Mouse (Mus musculus): Measurements from ENCODE around the gene Gm21972. TPM values are rescaled to one million over a fixed set of nuclear protein-coding genes. Genes with fewer than 3 reads are reported as not detected.
A peak's percentile ranks its signal among the peaks of the same experiment; 100 is the strongest.

Gene Gm21972
- total and polyA plus RNA-seq, 2 experiments from 2014 or later: 0.52 to 1.8 TPM

DNA sequence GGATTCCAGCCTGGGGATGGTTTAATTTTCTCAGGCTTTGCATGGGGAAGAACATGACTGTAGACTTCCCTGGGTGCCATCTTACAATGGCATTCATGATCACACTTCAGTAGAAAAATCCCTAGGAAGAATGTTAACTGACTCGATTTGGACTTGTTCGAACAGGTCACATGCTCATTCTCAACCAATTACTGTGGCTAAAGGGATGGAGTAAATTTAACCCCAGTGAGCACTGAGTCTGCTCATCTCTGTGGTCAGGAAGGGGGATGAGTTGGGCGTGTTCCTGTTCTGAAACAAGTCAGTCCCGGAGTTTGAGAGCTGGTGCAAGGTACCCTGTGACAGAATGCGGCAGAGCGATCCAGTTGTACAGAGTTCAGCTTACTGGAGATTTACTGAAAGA, 17.5 kb downstream of the Gm21972 start:
- peaks cover 7% of the 10 kb centered on the region for H3K4me1 ChIP-seq (ENCODE audit: insufficient read depth)
- TF ChIP-seq CTCF (IDR thresholded peaks at IDR 0.05; ENCODE audit: low read depth): no peak
- no peak for DNase-seq
- H3K4me2 ChIP-seq (ENCODE audit: low read depth): no peak overlapping the region
- H3K9me3 ChIP-seq (ENCODE audit: low read length): no peaks in the 10 kb centered on the region
- H3K36me3 ChIP-seq (ENCODE audit: insufficient read depth): no peaks in the 10 kb centered on the region
- WGBS: 85% methylated on average over 6 of the region's 6 CpGs
- H3K27ac ChIP-seq (ENCODE audit: low read depth, low read length): no peak overlapping the region
- no peaks in the 10 kb centered on the region for H3K27me3 ChIP-seq (ENCODE audit: insufficient read depth, low read length)
- no peak for ATAC-seq
- no peak overlapping the region for H3K4me3 ChIP-seq (ENCODE audit: low read depth, low read length)
- no peak overlapping the region for H3K9ac ChIP-seq

DNA sequence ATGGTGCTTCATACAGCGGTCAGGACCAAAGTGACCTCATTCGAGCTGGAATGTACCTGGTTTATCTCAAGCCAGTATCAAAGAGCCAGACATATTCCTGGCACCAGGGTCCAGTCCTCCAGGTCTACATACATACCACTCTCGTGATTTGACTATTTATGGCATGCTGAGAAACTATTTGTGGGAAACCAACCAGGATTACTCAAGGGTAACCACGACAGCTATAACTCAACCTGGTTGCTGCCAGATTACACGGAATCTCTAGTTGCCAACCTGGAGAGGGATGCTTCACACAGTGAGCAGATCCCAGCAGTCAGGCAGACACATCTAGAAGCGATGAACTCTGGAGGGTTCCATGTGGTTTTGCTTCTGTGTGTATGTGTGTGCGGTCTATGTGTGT, 17.9 kb downstream of the Gm21972 start:
- Histone ChIP-seq H3K9ac (no peak overlapping the region), H3K27me3 (ENCODE audit: insufficient read depth, low read length) (no peaks in the 10 kb centered on the region), H3K4me1 (ENCODE audit: insufficient read depth) (peaks cover 7% of the 10 kb centered on the region), H3K9me3 (ENCODE audit: low read length) (no peaks in the 10 kb centered on the region), H3K36me3 (ENCODE audit: insufficient read depth) (no peaks in the 10 kb centered on the region), H3K27ac (ENCODE audit: low read depth, low read length) (no peak overlapping the region), H3K4me3 (ENCODE audit: low read depth, low read length) (no peak overlapping the region), H3K4me2 (ENCODE audit: low read depth) (no peak overlapping the region)
- no peak for TF ChIP-seq CTCF (IDR thresholded peaks at IDR 0.05; ENCODE audit: low read depth)
- WGBS: 92% methylated on average over 7 of the region's 7 CpGs
- ATAC-seq: no peak
- DNase-seq: no peak

DNA sequence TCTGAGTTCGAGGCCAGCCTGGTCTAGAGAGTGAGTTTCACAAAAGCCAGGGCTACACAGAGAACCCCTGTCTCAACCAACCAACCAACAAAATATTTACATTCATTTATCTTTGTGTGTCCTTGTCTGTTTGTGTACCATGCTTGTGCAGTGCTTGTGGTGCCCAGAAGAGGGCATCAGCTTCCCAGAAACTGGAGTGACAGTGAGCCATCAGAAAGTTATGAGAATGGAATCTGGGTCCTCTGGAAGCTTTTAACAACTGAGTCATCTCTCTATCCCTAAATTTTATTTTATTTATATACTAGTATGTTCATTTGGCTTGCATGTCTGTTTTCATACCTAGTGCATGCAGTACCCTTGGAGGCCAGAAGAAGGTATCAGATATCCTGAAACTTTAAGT, 19.2 kb downstream of the Gm21972 start:
- Histone ChIP-seq H3K4me3 (ENCODE audit: low read depth, low read length) (no peak overlapping the region), H3K4me1 (ENCODE audit: insufficient read depth) (peaks cover 7% of the 10 kb centered on the region), H3K36me3 (ENCODE audit: insufficient read depth) (peaks cover 6% of the 10 kb centered on the region), H3K4me2 (ENCODE audit: low read depth) (no peak overlapping the region), H3K27ac (ENCODE audit: low read depth, low read length) (no peak overlapping the region), H3K9me3 (ENCODE audit: low read length) (no peaks in the 10 kb centered on the region), H3K27me3 (ENCODE audit: insufficient read depth, low read length) (no peaks in the 10 kb centered on the region), H3K9ac (no peak overlapping the region)
- WGBS: 100% methylated on average over 1 of the region's 1 CpGs
- ATAC-seq (no peak), DNase-seq (no peak)
- TF ChIP-seq CTCF (IDR thresholded peaks at IDR 0.05; ENCODE audit: low read depth): peak; percentile 15; the same call in 1 of the 2 replicates

GRCm38 (mm10) chr1:86154133-86154823, 20.8 kb downstream of the Gm21972 start, which contains the start of gene Armc9:
TSS of gene Armc9 (plus strand) at chr1:86154780.
- peaks cover 7% of the 10 kb centered on the region for H3K4me1 ChIP-seq (ENCODE audit: insufficient read depth)
- peak within 1 kb of the TSS; percentile 85 for H3K27ac ChIP-seq (ENCODE audit: low read depth, low read length)
- 4% methylated on average over 40 of the region's 40 CpGs for WGBS
- peaks cover 15% of the 10 kb centered on the region for H3K36me3 ChIP-seq (ENCODE audit: insufficient read depth)
- H3K9me3 ChIP-seq (ENCODE audit: low read length): no peaks in the 10 kb centered on the region
- peak within 1 kb of the TSS; percentile 81 for H3K4me3 ChIP-seq (ENCODE audit: low read depth, low read length)
- DNase-seq: peak; percentile 96
- peak within 1 kb of the TSS; percentile 46 for H3K4me2 ChIP-seq (ENCODE audit: low read depth)
- H3K9ac ChIP-seq: peak within 1 kb of the TSS; percentile 73
- no peaks in the 10 kb centered on the region for H3K27me3 ChIP-seq (ENCODE audit: insufficient read depth, low read length)
- ATAC-seq: peak; percentile 100
- TF ChIP-seq CTCF (IDR thresholded peaks at IDR 0.05; ENCODE audit: low read depth): no peak

GRCm38 (mm10) chr1:86154824-86155164, 21.4 kb downstream of the Gm21972 start:
- no peak for DNase-seq
- Histone ChIP-seq H3K9me3 (ENCODE audit: low read length) (no peaks in the 10 kb centered on the region), H3K4me3 (ENCODE audit: low read depth, low read length) (peak overlapping the region; percentile 81), H3K27ac (ENCODE audit: low read depth, low read length) (peak overlapping the region; percentile 85; the same call in 1 of the 2 replicates), H3K4me1 (ENCODE audit: insufficient read depth) (peaks cover 7% of the 10 kb centered on the region), H3K9ac (peak overlapping the region; percentile 73), H3K27me3 (ENCODE audit: insufficient read depth, low read length) (no peaks in the 10 kb centered on the region), H3K36me3 (ENCODE audit: insufficient read depth) (peaks cover 15% of the 10 kb centered on the region), H3K4me2 (ENCODE audit: low read depth) (peak overlapping the region; percentile 46)
- no peak for TF ChIP-seq CTCF (IDR thresholded peaks at IDR 0.05; ENCODE audit: low read depth)
- WGBS: under 1% methylated on average over 18 of the region's 18 CpGs
- peak; percentile 47; the same call in 1 of the 2 replicates for ATAC-seq

DNA sequence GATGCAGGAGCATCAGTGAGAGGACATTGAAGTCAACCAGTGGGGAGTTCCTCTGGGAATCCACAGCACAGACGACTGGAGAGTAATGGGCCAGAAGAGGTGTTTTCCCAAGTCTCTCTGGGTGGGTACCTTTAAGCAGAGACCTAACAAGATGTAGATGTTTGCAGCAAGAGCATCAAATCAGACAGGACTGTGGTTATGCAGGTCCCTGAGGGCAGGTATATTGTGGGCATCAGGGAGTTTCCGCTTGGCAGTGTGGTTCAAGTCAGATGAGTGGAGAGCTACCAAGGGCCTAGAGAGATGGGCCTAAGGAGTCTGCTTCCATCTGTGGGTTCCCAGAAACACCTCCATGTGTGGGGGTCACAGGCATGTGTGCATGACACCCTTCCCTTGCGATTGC, 22.6 kb downstream of the Gm21972 start:
- Histone ChIP-seq H3K4me2 (ENCODE audit: low read depth) (no peak overlapping the region), H3K36me3 (ENCODE audit: insufficient read depth) (peaks cover 25% of the 10 kb centered on the region), H3K27ac (ENCODE audit: low read depth, low read length) (no peak overlapping the region), H3K27me3 (ENCODE audit: insufficient read depth, low read length) (no peaks in the 10 kb centered on the region), H3K4me3 (ENCODE audit: low read depth, low read length) (no peak overlapping the region), H3K9me3 (ENCODE audit: low read length) (no peaks in the 10 kb centered on the region), H3K9ac (peak overlapping the region; percentile 73; the same call in 1 of the 2 replicates), H3K4me1 (ENCODE audit: insufficient read depth) (peaks cover 7% of the 10 kb centered on the region)
- 88% methylated on average over 3 of the region's 3 CpGs for WGBS
- ATAC-seq: no peak
- no peak for TF ChIP-seq CTCF (IDR thresholded peaks at IDR 0.05; ENCODE audit: low read depth)
- DNase-seq: no peak

DNA sequence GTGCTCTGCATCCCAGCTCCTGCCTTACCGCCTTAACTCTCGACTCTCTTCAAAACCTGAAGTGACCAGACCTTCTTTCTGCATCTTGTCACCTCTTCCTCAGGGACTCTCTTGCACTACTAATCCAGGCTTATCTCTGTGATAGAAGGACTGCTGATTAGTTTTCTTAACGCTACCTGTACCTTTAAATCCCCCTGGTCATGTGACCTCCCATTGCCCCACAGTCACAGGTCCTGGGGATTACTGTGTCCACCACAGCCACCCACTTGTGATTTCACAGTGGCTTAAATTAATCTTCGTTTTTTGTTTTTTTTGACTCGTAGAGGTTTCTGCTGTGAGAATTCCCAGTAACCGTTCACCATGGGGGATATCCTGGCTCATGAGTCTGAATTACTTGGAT, 23.2 kb downstream of the Gm21972 start:
- Histone ChIP-seq H3K4me3 (ENCODE audit: low read depth, low read length) (no peak overlapping the region), H3K9ac (no peak overlapping the region), H3K27ac (ENCODE audit: low read depth, low read length) (no peak overlapping the region), H3K27me3 (ENCODE audit: insufficient read depth, low read length) (no peaks in the 10 kb centered on the region), H3K4me2 (ENCODE audit: low read depth) (no peak overlapping the region), H3K9me3 (ENCODE audit: low read length) (no peaks in the 10 kb centered on the region), H3K36me3 (ENCODE audit: insufficient read depth) (peaks cover 30% of the 10 kb centered on the region), H3K4me1 (ENCODE audit: insufficient read depth) (peaks cover 7% of the 10 kb centered on the region)
- no peak for ATAC-seq
- 91% methylated on average over 6 of the region's 6 CpGs for WGBS
- DNase-seq: no peak
- no peak for TF ChIP-seq CTCF (IDR thresholded peaks at IDR 0.05; ENCODE audit: low read depth)
